Mouse (Mus musculus) erythroblast, embryonic 14.5 days (primary cell): ENCODE measurements around the gene Hmx3.

ENCODE experiments used
- GATA1 ChIP-seq: IDR thresholded peaks from 2 replicates; pipeline ENCODE4 v1.6.1; 2012; ENCODE audit warnings: low read length, inconsistent platforms, mixed read lengths
- TAL1 ChIP-seq: IDR thresholded peaks from 3 replicates; pipeline ENCODE4 v1.6.1; 2012; ENCODE audit warnings: low read length, inconsistent platforms, mixed read lengths

- TF ChIP-seq GATA1: no peak
- no peak for TF ChIP-seq TAL1
These were observed 3.8 kb downstream of the Hmx3 start for GRCm38 (mm10) chr7:131546423-131546822.
